Mouse (Mus musculus) ES-Bruce4 (cell line): Measurements from ENCODE around the gene Elobl. TPM values are rescaled to one million over a fixed set of nuclear protein-coding genes. Genes with fewer than 3 reads are reported as not detected.

Experiments
- H3K27ac ChIP-seq: 2 replicates; pipeline ENCODE4 v1.5.1; 2012; ENCODE audit warnings: low read length, inconsistent platforms; ENCODE audit not compliant: insufficient read depth
- H3K27me3 ChIP-seq: 2 replicates; pipeline ENCODE4 v1.6.1; 2012; ENCODE audit warnings: mild to moderate bottlenecking, low read length, inconsistent platforms; ENCODE audit not compliant: control insufficient read depth, poor library complexity, insufficient read depth, severe bottlenecking
- H3K36me3 ChIP-seq: 2 replicates; pipeline ENCODE4 v1.6.1; 2012; ENCODE audit warnings: inconsistent platforms, mild to moderate bottlenecking, low read length, moderate library complexity; ENCODE audit not compliant: control insufficient read depth, poor library complexity, insufficient read depth, severe bottlenecking
- H3K4me1 ChIP-seq: one replicate; pipeline ENCODE4 v1.8.1; 2011; ENCODE audit warnings: low read length; ENCODE audit not compliant: control insufficient read depth, insufficient read depth
- H3K4me3 ChIP-seq: 2 replicates; pipeline ENCODE4 v1.5.1; 2011; ENCODE audit warnings: low read depth, mild to moderate bottlenecking, low read length
- H3K9ac ChIP-seq: 2 replicates; pipeline ENCODE4 v1.6.1; 2012; ENCODE audit warnings: low read depth, mild to moderate bottlenecking, inconsistent platforms; ENCODE audit not compliant: poor library complexity, severe bottlenecking
- H3K9me3 ChIP-seq: replicated peaks from 2 replicates; pipeline ENCODE4 v1.6.1; 2012; ENCODE audit warnings: mild to moderate bottlenecking, low read length, inconsistent platforms; ENCODE audit not compliant: control insufficient read depth, poor library complexity, insufficient read depth, severe bottlenecking
- CTCF ChIP-seq: IDR thresholded peaks from one replicate; pipeline ENCODE4 v1.8.1; 2011; ENCODE audit warnings: low read depth, low read length
- EP300 ChIP-seq: IDR thresholded peaks from 2 replicates; pipeline ENCODE4 v1.6.1; 2011; ENCODE audit warnings: low read depth, low read length; ENCODE audit not compliant: insufficient read depth
- POLR2A ChIP-seq: IDR thresholded peaks from one replicate; pipeline ENCODE4 v1.8.1; 2011; ENCODE audit warnings: low read length; ENCODE audit not compliant: insufficient read depth
- polyA plus RNA-seq: library from polyadenylated mRNA; stranded (reverse); fragments of >200 nt; gene quantifications from 2 replicates; pipeline ENCODE4 v1.2.4, GENCODE M21; 2011; ENCODE audit warnings: low read depth; ENCODE audit not compliant: missing spikeins, insufficient read depth, insufficient read length

Gene Elobl
- polyA plus RNA-seq, 1 experiment, result 13.8 TPM

DNA sequence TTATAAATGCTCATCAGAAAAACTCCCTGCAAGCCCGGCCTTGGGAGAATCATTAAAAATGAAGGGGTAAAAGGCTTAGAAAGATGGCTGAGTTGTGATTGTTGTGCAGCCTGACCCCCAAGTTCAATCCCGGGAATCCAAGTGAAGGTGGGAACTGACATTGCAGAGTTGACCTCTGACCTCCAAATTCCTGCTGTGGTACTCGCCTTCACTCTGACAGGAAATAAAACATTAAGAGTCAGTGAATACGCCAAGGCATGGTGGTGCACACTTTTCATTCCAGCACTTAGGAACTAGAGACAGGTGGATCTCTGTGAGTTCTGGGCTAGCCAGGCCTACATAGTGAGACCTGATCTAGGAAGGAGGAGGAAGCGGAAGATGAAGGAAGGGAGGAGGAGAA lies 38.7 kb upstream of the Elobl start:
- no peak for TF ChIP-seq CTCF
- no peak for TF ChIP-seq POLR2A
- no peak for TF ChIP-seq EP300
- Histone ChIP-seq H3K4me1 (peaks cover 5% of the 10 kb centered on the region), H3K27me3 (no peaks in the 10 kb centered on the region), H3K4me3 (no peak overlapping the region), H3K36me3 (peaks cover 43% of the 10 kb centered on the region), H3K9ac (no peak overlapping the region), H3K27ac (no peak overlapping the region), H3K9me3 (peaks cover 11% of the 10 kb centered on the region)

DNA sequence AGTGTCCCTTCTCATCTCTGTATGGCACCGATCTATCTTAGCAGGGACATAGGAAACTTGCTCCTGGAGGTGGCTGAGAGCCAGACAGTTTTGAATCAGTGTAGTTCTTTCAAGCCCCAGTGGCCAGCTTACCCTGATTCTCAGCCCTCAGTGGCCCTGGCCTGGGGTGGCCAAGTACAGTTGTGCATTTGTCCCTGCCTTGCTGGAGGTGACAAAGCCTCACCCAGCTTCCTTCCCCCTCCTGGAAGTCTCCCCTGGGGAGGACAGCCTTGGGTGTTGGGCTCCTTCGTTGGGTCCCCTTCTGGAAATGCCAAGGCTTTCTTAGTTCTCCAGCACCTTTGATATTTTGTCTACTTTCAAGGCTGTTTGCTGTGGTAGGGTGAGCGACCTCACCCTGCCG lies 37.0 kb upstream of the Elobl start:
- Histone ChIP-seq H3K27ac (0 out of 2 replicates have a peak overlapping the region, but pooled peaks have one; percentile 1), H3K9me3 (no peaks in the 10 kb centered on the region), H3K9ac (no peak overlapping the region), H3K36me3 (peaks cover 29% of the 10 kb centered on the region), H3K4me1 (peaks cover 5% of the 10 kb centered on the region), H3K27me3 (no peaks in the 10 kb centered on the region), H3K4me3 (no peak overlapping the region)
- no peak for TF ChIP-seq EP300
- no peak for TF ChIP-seq CTCF
- no peak for TF ChIP-seq POLR2A

DNA sequence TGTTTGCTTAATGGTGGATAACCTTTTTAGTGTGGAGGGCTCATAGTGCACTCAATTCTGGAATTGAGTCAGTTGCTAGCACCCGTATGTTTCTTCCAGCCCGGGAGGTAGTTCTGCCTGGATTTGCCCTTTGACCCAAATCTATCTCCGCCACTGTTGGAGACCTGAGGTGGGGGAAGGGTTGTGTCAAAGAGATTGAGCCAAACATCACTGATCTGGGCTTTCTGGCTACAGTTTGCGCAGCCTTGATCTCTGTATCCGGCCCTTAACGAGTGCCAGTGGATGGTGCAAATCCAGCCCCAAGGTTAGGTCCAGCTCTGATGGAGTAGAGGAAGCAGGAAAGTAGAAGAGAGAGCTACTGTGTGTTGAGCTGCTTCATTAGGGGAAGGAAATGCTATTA lies 36.3 kb upstream of the Elobl start:
- Histone ChIP-seq H3K27ac (no peak overlapping the region), H3K4me3 (peak overlapping the region; percentile 10; the same call in 1 of the 2 replicates), H3K27me3 (no peaks in the 10 kb centered on the region), H3K4me1 (peaks cover 5% of the 10 kb centered on the region), H3K36me3 (peaks cover 25% of the 10 kb centered on the region), H3K9ac (peak overlapping the region; percentile 16; the same call in 1 of the 2 replicates), H3K9me3 (no peaks in the 10 kb centered on the region)
- no peak for TF ChIP-seq CTCF
- no peak for TF ChIP-seq POLR2A
- no peak for TF ChIP-seq EP300

DNA sequence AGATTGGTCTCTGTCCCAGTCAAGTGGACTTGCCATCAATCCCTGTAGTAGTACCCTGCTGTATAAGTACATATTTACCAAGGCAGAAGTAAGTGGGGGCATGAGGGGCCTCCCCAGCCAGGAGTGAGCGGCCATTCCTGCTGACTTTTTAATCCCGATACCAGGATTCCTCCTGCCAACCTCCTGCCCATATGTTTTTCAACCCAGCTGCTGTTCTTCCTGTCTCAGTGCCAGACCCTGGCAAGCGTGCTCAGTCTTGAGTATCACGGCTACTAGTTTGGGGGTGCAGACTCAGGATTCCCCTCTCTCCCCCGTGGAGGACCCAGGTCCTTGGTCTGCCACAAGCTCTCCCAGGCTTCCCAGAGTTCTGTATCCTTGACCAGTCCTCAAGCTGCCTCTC lies 35.9 kb upstream of the Elobl start:
- Histone ChIP-seq H3K9ac (peak overlapping the region; percentile 16; the same call in 1 of the 2 replicates), H3K36me3 (peaks cover 25% of the 10 kb centered on the region), H3K9me3 (no peaks in the 10 kb centered on the region), H3K27me3 (no peaks in the 10 kb centered on the region), H3K4me3 (no peak overlapping the region), H3K27ac (no peak overlapping the region), H3K4me1 (peaks cover 5% of the 10 kb centered on the region)
- TF ChIP-seq EP300 (no peak), POLR2A (no peak), CTCF (no peak)

DNA sequence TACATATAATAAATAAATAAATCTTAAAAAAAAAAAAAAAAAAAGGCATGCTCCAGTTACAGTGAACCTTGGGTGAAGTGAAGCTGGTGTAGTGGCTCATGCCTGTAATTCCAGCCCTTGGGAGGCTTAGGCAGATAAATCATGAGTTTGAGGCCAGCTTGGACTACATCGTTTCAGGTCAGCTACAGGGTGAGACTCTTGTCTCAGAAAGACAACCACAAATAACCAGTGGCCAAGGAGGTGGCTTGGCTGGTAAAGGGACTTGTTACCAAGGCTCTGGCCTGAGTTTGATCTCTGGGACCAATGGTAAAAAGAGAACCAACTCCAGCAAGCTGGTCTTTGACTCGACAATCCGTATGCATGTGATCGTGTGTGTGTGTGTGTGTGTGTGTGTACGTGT lies 35.3 kb upstream of the Elobl start:
- Histone ChIP-seq H3K4me3 (peak overlapping the region; percentile 9; the same call in 1 of the 2 replicates), H3K9me3 (no peaks in the 10 kb centered on the region), H3K36me3 (peaks cover 20% of the 10 kb centered on the region), H3K27me3 (no peaks in the 10 kb centered on the region), H3K4me1 (peaks cover 5% of the 10 kb centered on the region), H3K9ac (no peak overlapping the region), H3K27ac (no peak overlapping the region)
- TF ChIP-seq EP300, result no peak
- no peak for TF ChIP-seq CTCF
- no peak for TF ChIP-seq POLR2A

DNA sequence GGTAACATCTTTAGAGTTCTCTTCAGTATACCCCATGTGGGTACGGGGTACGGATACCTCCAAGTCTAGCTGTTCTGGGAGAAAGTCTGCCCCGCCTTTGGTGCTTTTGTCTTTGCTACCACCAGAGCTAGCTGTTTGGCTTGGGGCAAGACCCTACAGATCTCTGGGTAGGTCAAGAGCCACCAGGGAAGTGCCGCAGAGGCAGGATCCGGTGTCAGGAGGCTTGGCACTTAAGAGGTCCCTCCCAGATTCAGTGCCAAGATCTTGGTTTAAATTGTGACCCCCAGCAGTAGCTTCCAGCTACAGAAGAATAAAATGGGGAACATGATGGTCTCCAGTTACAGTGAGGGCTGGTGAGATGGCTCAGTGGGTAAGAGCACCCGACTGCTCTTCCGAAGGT lies 34.8 kb upstream of the Elobl start:
- TF ChIP-seq POLR2A (no peak), EP300 (no peak), CTCF (no peak)
- Histone ChIP-seq H3K27ac (no peak overlapping the region), H3K9ac (0 out of 2 replicates have a peak overlapping the region, but pooled peaks have one; percentile 15), H3K9me3 (no peaks in the 10 kb centered on the region), H3K36me3 (peaks cover 19% of the 10 kb centered on the region), H3K4me3 (peak overlapping the region; percentile 73), H3K27me3 (no peaks in the 10 kb centered on the region), H3K4me1 (peaks cover 5% of the 10 kb centered on the region)
